Mouse (Mus musculus) testis, adult 2 months (tissue): ENCODE measurements around the gene Abcb9.

Experiments
- CTCF ChIP-seq: fragments of 200-500 bp; IDR thresholded peaks from 2 replicates; pipeline ENCODE4 v1.5.1; 2012; ENCODE audit warnings: low read depth, mild to moderate bottlenecking, inconsistent platforms, low read length, moderate library complexity; ENCODE audit not compliant: control insufficient read depth, insufficient read depth, insufficient replicate concordance
- POLR2A ChIP-seq: fragments of 200-500 bp; IDR thresholded peaks from 2 replicates; pipeline ENCODE4 v1.6.1; 2012; ENCODE audit warnings: low read depth, mild to moderate bottlenecking, inconsistent platforms, low read length, moderate library complexity; ENCODE audit not compliant: control insufficient read depth

DNA sequence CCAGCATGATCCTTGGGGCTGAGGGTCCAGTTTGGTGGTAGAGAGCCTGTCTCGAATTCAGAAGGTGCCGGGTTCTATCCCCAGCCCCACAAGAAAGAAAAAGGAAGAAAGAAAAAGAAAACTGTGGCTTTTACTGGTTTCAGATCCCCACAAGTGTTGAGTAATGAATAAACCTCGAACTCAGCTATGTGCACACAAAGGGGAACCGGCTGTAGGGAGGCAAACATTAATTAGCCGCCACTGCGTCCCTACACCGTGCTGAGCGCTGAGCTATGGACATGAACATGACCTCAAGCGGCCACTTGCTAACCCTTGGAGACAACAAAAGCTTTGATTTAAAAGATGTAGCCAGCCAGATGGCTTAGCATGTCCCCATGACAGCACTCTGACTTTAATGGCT, 70.5 kb downstream of the Abcb9 start:
- TF ChIP-seq CTCF (no peak), POLR2A (no peak)
